Mouse (Mus musculus): Measurements from ENCODE around the gene Espnl. TPM values are rescaled to one million over a fixed set of nuclear protein-coding genes. Genes with fewer than 3 reads are reported as not detected.

The Espnl gene
- total and polyA plus RNA-seq, 3 experiments = 0.06 TPM; not detected in 2

DNA sequence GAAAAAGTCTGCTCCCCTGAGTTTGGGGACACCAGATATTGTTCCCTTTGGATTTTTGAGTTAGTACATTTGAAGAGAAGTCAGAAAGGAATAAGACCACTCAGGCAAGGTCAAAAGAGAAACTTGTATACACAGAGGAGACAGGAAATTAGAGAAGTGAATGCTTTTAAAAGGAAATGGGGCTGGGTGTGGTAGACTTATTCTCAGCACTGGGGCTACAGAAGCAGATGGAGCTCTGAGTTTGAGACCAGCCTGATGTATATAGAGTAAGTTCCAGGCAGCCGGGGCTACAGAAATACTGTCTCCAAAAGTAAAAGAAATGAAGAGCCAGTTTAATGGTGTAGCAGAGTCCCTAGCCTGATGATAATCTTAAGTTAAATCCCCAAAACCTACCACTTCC, 39.3 kb upstream of the Espnl start:
- Histone ChIP-seq H3K27ac (no peak overlapping the region), H3K36me3 (ENCODE audit: control insufficient read depth, insufficient read depth, low read length) (no peaks in the 10 kb centered on the region), H3K4me3 (no peak overlapping the region), H3K4me1 (ENCODE audit: control insufficient read depth, insufficient read depth, low read length) (no peaks in the 10 kb centered on the region), H3K27me3 (ENCODE audit: control insufficient read depth, insufficient read depth, low read length) (no peaks in the 10 kb centered on the region), H3K9ac (ENCODE audit: low read depth, low read length) (no peak overlapping the region), H3K79me2 (replicated peaks; ENCODE audit: control insufficient read depth, insufficient read depth, low read length) (no peaks in the 10 kb centered on the region)
- no peak for DNase-seq
- intact Hi-C loops (cut with DNase I) = no loop called here
- 68% methylated on average over 1 of the region's 1 CpGs for WGBS
- TF ChIP-seq POLR2A (IDR thresholded peaks at IDR 0.05; ENCODE audit: insufficient read depth, low read depth, low read length) = no peak
- TF ChIP-seq CTCF (IDR thresholded peaks at IDR 0.05) = no peak
- no peak for TF ChIP-seq EP300 (IDR thresholded peaks at IDR 0.05; ENCODE audit: insufficient read depth, low read depth, low read length)

DNA sequence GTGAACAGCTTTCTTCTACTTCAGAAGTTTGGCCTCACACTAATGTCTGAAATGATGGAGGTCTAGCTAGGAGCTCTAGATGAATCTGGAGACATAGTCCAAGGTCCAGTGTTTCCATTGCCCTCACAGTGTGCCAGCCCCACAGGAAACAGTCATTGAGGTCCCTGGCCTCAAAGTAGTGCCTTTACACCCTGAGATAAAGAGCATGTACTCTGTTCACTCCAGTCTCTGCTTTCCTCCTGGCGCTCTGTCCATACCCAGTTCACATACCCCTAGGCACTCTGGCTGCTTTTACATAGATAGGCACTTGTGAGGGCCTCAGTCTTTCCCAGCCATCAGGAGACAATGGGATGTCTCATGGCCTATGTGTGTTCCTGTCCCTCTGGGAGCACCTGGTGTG, 32.5 kb upstream of the Espnl start:
- no peaks in the 10 kb centered on the region for H3K4me1 ChIP-seq (ENCODE audit: control insufficient read depth, insufficient read depth, low read length)
- H3K79me2 ChIP-seq (replicated peaks; ENCODE audit: control insufficient read depth, insufficient read depth, low read length) = no peaks in the 10 kb centered on the region
- DNase-seq = no peak
- no peak overlapping the region for H3K4me3 ChIP-seq
- WGBS = 100% methylated on average over 1 of the region's 1 CpGs
- no peak for TF ChIP-seq EP300 (IDR thresholded peaks at IDR 0.05; ENCODE audit: insufficient read depth, low read depth, low read length)
- no peak for TF ChIP-seq POLR2A (IDR thresholded peaks at IDR 0.05; ENCODE audit: insufficient read depth, low read depth, low read length)
- TF ChIP-seq CTCF (IDR thresholded peaks at IDR 0.05) = no peak
- no peaks in the 10 kb centered on the region for H3K36me3 ChIP-seq (ENCODE audit: control insufficient read depth, insufficient read depth, low read length)
- no peak overlapping the region for H3K27ac ChIP-seq
- no peak overlapping the region for H3K9ac ChIP-seq (ENCODE audit: low read depth, low read length)
- no peaks in the 10 kb centered on the region for H3K27me3 ChIP-seq (ENCODE audit: control insufficient read depth, insufficient read depth, low read length)
- intact Hi-C loops (cut with DNase I) = no loop called here

DNA sequence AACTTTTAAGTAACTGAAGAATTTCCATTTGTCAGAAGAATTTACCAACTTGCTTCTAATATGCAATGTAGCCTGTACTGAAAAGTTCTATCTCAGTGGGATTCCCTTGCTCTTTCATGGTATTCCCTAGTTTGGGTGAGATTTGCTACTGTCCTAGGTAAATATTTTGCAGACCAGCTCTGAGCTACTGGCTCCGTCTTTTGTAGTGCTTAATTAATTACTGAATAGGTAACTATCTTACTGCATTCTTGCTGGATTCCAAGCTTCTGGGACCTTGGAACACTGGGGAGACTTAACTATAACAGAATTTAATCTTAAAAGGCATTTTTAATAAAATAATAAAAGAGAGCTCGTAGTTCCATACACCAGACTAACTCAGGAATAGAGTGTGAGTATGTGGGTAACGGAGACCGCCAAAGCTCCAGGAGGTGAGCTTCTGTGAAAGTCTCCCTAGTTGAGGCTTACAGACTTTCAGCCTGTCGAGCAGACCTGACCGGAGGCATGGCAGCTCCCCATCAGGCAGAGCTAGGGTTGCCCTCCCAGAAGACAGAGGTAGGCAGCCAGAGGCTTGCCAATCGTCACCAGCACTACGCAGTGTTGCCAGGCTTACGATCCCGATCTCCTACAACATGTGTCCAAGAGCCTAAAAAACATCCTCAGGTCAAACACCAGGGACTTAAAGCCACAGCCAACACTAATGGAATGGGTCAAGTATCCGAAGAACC, 29.6 kb upstream of the Espnl start:
- no peak for DNase-seq
- Histone ChIP-seq H3K4me1 (ENCODE audit: control insufficient read depth, insufficient read depth, low read length) (no peaks in the 10 kb centered on the region), H3K27ac (no peak overlapping the region), H3K79me2 (replicated peaks; ENCODE audit: control insufficient read depth, insufficient read depth, low read length) (no peaks in the 10 kb centered on the region), H3K36me3 (ENCODE audit: control insufficient read depth, insufficient read depth, low read length) (no peaks in the 10 kb centered on the region), H3K27me3 (ENCODE audit: control insufficient read depth, insufficient read depth, low read length) (no peaks in the 10 kb centered on the region), H3K9ac (ENCODE audit: low read depth, low read length) (no peak overlapping the region), H3K4me3 (no peak overlapping the region)
- intact Hi-C loops (cut with DNase I) = no loop called here
- no peak for TF ChIP-seq POLR2A (IDR thresholded peaks at IDR 0.05; ENCODE audit: insufficient read depth, low read depth, low read length)
- no peak for TF ChIP-seq CTCF (IDR thresholded peaks at IDR 0.05)
- no peak for TF ChIP-seq EP300 (IDR thresholded peaks at IDR 0.05; ENCODE audit: insufficient read depth, low read depth, low read length)
- 93% methylated on average over 11 of the region's 11 CpGs for WGBS

DNA sequence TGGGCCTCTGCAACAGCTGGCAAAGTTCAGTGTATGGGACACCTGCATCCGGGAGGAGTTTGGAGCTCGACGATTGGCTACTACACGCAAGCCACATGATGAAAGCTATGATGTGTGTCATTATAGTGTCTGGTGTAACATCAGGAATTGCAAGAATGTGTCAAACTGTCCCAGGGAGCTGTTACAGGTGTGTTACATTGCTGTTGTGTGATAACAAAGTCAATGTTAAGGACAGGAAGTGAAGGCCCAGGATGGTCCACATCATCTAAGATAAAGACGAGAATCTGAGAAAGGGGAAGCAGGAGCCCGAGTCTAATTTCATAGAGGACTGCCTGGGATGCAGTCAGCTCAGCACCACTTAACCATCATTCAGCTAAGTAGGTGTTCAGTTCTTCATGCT, 26.3 kb upstream of the Espnl start:
- Histone ChIP-seq H3K36me3 (ENCODE audit: control insufficient read depth, insufficient read depth, low read length) (no peaks in the 10 kb centered on the region), H3K27ac (no peak overlapping the region), H3K4me3 (no peak overlapping the region), H3K9ac (ENCODE audit: low read depth, low read length) (no peak overlapping the region), H3K4me1 (ENCODE audit: control insufficient read depth, insufficient read depth, low read length) (peaks cover 3% of the 10 kb centered on the region), H3K79me2 (replicated peaks; ENCODE audit: control insufficient read depth, insufficient read depth, low read length) (no peaks in the 10 kb centered on the region), H3K27me3 (ENCODE audit: control insufficient read depth, insufficient read depth, low read length) (no peaks in the 10 kb centered on the region)
- TF ChIP-seq POLR2A (IDR thresholded peaks at IDR 0.05; ENCODE audit: insufficient read depth, low read depth, low read length) (no peak), EP300 (IDR thresholded peaks at IDR 0.05; ENCODE audit: insufficient read depth, low read depth, low read length) (no peak), CTCF (IDR thresholded peaks at IDR 0.05) (no peak)
- 82% methylated on average over 6 of the region's 6 CpGs for WGBS
- no peak for DNase-seq
- intact Hi-C loops (cut with DNase I) = no loop called here

DNA sequence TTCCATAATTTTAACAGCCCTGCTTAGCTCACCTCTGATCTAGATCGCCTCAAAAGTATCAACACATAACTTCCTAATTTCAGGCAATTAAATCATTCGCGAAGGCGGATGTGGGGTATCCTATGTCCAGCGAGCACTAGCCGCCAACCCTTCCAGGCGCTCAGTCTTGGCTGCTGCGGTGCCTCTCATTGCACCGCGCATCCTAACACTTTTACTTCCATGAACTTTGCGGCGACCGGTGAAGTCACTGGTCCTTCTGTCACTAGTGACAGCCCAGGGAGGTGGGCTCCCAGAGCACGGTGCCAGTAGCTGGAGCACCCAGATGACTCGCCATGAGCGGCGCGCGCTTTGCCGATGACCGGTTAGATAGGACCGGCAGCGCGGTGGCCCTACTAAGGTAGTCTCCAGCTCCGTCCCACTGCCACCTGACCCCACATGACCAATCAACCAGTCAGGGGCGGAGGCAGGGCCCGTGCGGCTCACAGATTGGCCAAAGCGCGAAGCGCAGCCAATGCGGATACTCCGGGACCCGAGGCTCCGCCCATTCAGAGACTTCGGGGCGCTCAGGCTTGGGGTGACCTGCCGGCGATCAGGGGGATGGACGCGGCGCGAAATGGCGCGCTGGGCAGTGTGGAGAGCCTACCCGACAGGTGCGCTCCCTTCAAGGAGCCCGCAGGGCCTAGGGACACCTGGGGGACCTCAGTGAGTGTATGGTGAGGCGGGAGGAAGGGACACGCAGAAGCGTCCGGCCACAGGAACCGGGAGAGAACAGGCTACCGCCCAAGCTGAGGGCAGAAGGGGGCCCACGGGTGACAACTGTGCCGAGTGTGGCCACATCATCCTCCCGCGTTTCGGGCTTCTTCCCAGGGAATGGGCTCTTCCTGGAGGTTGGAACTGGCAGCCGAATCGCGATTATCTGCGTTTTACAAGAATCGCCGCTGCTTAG, 23.8 kb upstream of the Espnl start, which contains the start of gene Scly:
Gene Scly, plus strand, starts transcription at position 540 of the 946 bp plus-strand sequence.
- Histone ChIP-seq H3K4me1 (ENCODE audit: control insufficient read depth, insufficient read depth, low read length) (peaks cover 3% of the 10 kb centered on the region), H3K79me2 (replicated peaks; ENCODE audit: control insufficient read depth, insufficient read depth, low read length) (no peaks in the 10 kb centered on the region), H3K27me3 (ENCODE audit: control insufficient read depth, insufficient read depth, low read length) (no peaks in the 10 kb centered on the region), H3K4me3 (peak within 1 kb of the TSS; percentile 74), H3K9ac (ENCODE audit: low read depth, low read length) (peak within 1 kb of the TSS; percentile 79), H3K36me3 (ENCODE audit: control insufficient read depth, insufficient read depth, low read length) (no peaks in the 10 kb centered on the region; the same call in 1 of the 2 replicates), H3K27ac (peak within 1 kb of the TSS; percentile 83)
- peak; percentile 94 to 97 for DNase-seq
- intact Hi-C loops (cut with DNase I) = loop anchor here (1.0 kb wide), 1 partner anchor 48 kb away; the partner anchor contains the start of gene Ube2f
- under 1% methylated on average over 60 of the region's 65 CpGs for WGBS
- no peak for TF ChIP-seq EP300 (IDR thresholded peaks at IDR 0.05; ENCODE audit: insufficient read depth, low read depth, low read length)
- TF ChIP-seq POLR2A (IDR thresholded peaks at IDR 0.05; ENCODE audit: insufficient read depth, low read depth, low read length) = peak; percentile 79
- TF ChIP-seq CTCF (IDR thresholded peaks at IDR 0.05) = peak; percentile 48

Measured in heart, adult 2 months (tissue).